Mouse (Mus musculus): ENCODE results near the gene Neurl3. TPM values are rescaled to one million over a fixed set of nuclear protein-coding genes. Genes with fewer than 3 reads are reported as not detected.

The Neurl3 gene
- polyA plus RNA-seq, 1 experiment: 66.0 TPM

DNA sequence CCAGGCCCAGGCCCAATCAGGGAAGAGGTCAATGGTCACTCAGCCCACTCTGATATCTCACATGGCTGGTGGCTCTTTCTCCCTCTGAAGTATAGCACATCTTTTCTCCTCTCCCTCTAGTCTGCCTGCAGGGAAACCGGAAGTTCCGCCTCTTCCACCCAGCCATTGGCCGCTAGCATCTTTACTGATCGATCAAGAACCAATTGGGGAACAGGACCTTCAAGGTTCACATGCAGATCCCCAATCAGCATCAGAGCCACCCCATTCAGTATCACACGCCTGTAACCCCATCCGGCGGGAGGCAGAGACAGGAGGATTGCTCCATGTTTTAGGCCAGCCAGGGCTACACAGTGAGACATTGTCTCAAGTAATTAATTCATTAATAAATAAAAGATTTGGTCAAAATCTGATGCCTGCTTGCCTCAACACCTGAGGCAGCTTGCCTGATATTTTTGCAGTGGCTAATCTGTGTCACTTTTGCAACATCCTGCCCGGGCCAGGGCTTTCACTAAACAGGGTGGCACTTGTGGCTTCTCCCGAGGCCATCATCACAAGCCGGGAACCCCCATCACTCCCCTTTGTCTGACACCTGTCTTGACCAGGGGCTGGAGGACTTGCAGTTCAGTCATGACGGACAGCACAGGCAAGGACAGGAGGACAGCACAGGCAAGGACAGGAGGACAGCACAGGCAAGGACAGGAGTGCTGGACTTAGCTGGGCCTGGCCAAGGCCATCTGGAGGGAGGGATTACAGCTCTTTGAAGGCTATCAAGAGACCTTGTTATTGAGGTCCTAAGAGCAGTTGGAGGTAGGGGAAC, 40.7 kb upstream of the Neurl3 start:
- Histone ChIP-seq H3K27ac (ENCODE audit: insufficient read depth, low read length) (no peak overlapping the region), H3K4me1 (ENCODE audit: control insufficient read depth, insufficient read depth, insufficient read length) (peaks cover 3% of the 10 kb centered on the region; the same call in 1 of the 2 replicates), H3K27me3 (ENCODE audit: control insufficient read depth, insufficient read depth, low read length) (no peaks in the 10 kb centered on the region), H3K36me3 (ENCODE audit: control insufficient read depth, insufficient read depth, low read length) (peaks cover 47% of the 10 kb centered on the region), H3K4me3 (ENCODE audit: extremely low read depth, insufficient read depth, insufficient read length) (no peak overlapping the region)
- 86% methylated on average over 11 of the region's 11 CpGs for WGBS
- TF ChIP-seq POLR2A (IDR thresholded peaks at IDR 0.05; ENCODE audit: low read depth, low read length) (no peak), CTCF (IDR thresholded peaks at IDR 0.05; ENCODE audit: extremely low read depth, insufficient read depth, insufficient read length, insufficient replicate concordance) (no peak)
- DNase-seq (ENCODE audit: low read depth in 1 of 2, low spot score in 2 of 2): no peak

DNA sequence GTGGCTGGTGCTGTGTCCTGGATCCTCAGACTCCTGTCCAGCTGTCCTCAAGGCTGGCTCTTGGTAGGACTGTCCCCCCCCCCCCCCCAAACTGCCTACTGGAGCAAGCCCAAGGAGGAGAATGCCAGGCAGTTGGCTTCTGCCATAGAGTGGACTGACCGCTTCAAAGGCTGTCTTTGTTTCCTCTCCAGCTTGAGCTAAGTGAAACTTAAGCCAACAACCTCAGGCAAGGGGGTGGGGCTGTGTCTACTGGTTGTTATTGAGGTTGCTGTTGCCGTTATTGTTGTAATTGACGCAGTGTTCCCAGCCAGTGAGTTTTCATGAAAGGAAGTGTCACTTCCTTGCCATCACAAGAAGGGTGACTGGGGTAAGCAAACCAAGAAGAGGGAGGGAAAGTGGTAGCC, 35.0 kb upstream of the Neurl3 start:
- 4% methylated on average over 3 of the region's 3 CpGs for WGBS
- no peaks in the 10 kb centered on the region for H3K27me3 ChIP-seq (ENCODE audit: control insufficient read depth, insufficient read depth, low read length)
- peaks cover 3% of the 10 kb centered on the region; the same call in 1 of the 2 replicates for H3K36me3 ChIP-seq (ENCODE audit: control insufficient read depth, insufficient read depth, low read length)

DNA sequence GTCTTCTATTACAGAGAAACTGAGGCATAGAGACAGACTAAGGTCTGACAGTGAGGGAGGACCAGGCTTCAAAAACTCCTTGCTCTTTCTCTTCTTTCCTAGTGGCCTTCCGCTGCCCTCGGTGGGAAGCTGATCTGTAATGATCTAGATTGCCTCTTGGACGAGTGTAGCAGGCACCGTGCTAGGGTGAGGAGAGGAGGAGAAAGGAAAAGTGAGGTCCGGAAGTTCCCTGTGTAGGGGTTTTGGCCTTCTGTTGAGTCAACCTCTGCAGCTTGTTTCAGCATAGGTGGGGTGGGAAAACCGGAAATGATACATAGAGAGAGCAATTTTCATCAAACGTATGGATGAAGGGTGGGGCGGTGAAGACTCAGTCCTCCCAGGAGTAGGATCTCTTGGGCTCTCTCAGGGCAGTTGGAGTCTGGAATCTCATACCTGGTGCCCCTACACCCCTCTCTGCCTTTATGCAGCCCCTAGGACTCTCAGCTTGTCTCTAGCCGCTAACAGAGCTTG, 34.5 kb upstream of the Neurl3 start:
- Histone ChIP-seq H3K27ac (ENCODE audit: insufficient read depth, low read length) (peak overlapping the region; percentile 100), H3K4me1 (ENCODE audit: control insufficient read depth, insufficient read depth, insufficient read length) (peaks cover 15% of the 10 kb centered on the region), H3K36me3 (ENCODE audit: control insufficient read depth, insufficient read depth, low read length) (peaks cover 1% of the 10 kb centered on the region; the same call in 1 of the 2 replicates), H3K4me3 (ENCODE audit: extremely low read depth, insufficient read depth, insufficient read length) (peak overlapping the region; percentile 89), H3K27me3 (ENCODE audit: control insufficient read depth, insufficient read depth, low read length) (no peaks in the 10 kb centered on the region)
- no peak for DNase-seq (ENCODE audit: low read depth in 1 of 2, low spot score in 2 of 2)
- WGBS: 14% methylated on average over 9 of the region's 9 CpGs
- TF ChIP-seq CTCF (IDR thresholded peaks at IDR 0.05; ENCODE audit: extremely low read depth, insufficient read depth, insufficient read length, insufficient replicate concordance): no peak
- TF ChIP-seq POLR2A (IDR thresholded peaks at IDR 0.05; ENCODE audit: low read depth, low read length): no peak

More for the DNA sequence above, 35.0 kb upstream of the Neurl3 start:
- peaks cover 15% of the 10 kb centered on the region for H3K4me1 ChIP-seq (ENCODE audit: control insufficient read depth, insufficient read depth, insufficient read length)
- peak overlapping the region; percentile 89 for H3K4me3 ChIP-seq (ENCODE audit: extremely low read depth, insufficient read depth, insufficient read length)
- peak; percentile 55 to 81 for DNase-seq (ENCODE audit: low read depth in 1 of 2, low spot score in 2 of 2)
- TF ChIP-seq POLR2A (IDR thresholded peaks at IDR 0.05; ENCODE audit: low read depth, low read length): no peak
- TF ChIP-seq CTCF (IDR thresholded peaks at IDR 0.05; ENCODE audit: extremely low read depth, insufficient read depth, insufficient read length, insufficient replicate concordance): no peak
- H3K27ac ChIP-seq (ENCODE audit: insufficient read depth, low read length): peak overlapping the region; percentile 100

DNA sequence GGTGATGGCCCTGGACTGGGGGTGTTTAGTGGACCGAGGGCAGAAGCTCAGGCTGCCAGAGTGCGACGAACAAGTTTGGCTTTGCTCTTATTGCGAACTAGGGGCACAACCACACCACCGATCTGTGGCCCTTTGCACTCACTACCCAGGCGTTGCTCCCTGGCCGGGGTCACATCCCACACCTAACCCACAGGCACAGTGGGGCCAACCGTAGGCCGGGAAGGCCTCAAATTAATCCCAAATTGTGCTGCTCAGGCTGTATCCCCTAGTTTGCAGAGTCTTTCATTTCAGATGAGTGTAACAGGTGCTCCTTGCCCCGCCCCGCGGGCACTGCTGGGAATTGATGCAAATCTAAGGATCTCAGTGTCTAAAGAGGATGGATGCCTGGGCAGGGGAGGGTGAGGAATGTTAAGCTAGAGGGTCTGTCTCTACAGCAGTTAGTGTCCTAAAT, 34.0 kb upstream of the Neurl3 start:
- Histone ChIP-seq H3K36me3 (ENCODE audit: control insufficient read depth, insufficient read depth, low read length) (peaks cover 1% of the 10 kb centered on the region; the same call in 1 of the 2 replicates), H3K4me1 (ENCODE audit: control insufficient read depth, insufficient read depth, insufficient read length) (peaks cover 15% of the 10 kb centered on the region), H3K27me3 (ENCODE audit: control insufficient read depth, insufficient read depth, low read length) (no peaks in the 10 kb centered on the region), H3K27ac (ENCODE audit: insufficient read depth, low read length) (peak overlapping the region; percentile 100), H3K4me3 (ENCODE audit: extremely low read depth, insufficient read depth, insufficient read length) (peak overlapping the region; percentile 89)
- DNase-seq (ENCODE audit: low read depth in 1 of 2, low spot score in 2 of 2): no peak
- no peak for TF ChIP-seq POLR2A (IDR thresholded peaks at IDR 0.05; ENCODE audit: low read depth, low read length)
- 2% methylated on average over 12 of the region's 12 CpGs for WGBS

DNA sequence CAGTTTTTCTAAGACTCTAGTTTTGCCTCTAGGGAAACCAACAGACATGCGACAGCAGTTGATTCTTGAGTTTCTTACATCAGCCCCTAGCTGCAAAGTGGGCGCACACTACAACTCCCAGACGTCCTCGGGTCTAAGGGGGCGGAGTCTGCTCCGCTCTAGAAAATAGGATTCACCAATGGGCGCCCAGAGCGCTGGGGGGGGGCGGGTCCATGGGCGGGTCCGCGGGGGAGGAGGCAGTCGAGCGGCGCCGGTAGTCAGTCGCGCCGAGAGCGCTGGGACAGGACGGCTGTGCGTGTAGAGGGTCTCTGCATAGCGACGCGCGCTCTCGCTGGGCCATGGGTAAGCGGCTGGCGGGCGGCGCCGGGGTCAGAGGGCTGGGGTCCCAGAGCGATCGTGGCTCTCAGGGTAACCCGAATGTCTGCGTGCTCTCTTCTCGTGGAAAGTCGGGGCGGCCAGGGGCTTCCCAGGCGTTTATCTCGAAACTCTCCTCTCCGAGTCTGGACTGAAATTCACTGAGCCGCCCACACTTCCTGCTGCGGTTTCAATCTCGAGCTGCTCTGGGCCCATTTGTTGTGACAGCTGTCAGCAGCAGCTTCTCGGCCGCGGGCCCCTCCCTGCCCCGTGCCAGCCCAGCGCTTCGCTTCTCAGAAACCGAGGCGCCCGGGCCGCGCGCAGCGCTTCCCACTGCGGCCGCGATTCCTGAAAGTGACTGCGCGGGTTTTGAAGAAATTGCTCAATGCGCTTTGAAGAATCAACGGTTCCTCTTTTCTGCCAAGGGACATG, 33.2 kb upstream of the Neurl3 start, which contains the start of gene Arid5a:
TSS of gene Arid5a (plus strand) at position 239 of the 786 bp plus-strand sequence.
- WGBS: 1% methylated on average over 65 of the region's 65 CpGs
- Histone ChIP-seq H3K4me1 (ENCODE audit: control insufficient read depth, insufficient read depth, insufficient read length) (peaks cover 17% of the 10 kb centered on the region), H3K4me3 (ENCODE audit: extremely low read depth, insufficient read depth, insufficient read length) (peak within 1 kb of the TSS; percentile 89), H3K36me3 (ENCODE audit: control insufficient read depth, insufficient read depth, low read length) (peaks cover under 1% of the 10 kb centered on the region; the same call in 1 of the 2 replicates), H3K27ac (ENCODE audit: insufficient read depth, low read length) (peak within 1 kb of the TSS; percentile 100), H3K27me3 (ENCODE audit: control insufficient read depth, insufficient read depth, low read length) (0 out of 2 replicates have a peak, but pooled peaks cover 3% of the 10 kb centered on the region)
- TF ChIP-seq POLR2A (IDR thresholded peaks at IDR 0.05; ENCODE audit: low read depth, low read length): peak; percentile 100
- TF ChIP-seq CTCF (IDR thresholded peaks at IDR 0.05; ENCODE audit: extremely low read depth, insufficient read depth, insufficient read length, insufficient replicate concordance): no peak
- DNase-seq (ENCODE audit: low read depth in 1 of 2, low spot score in 2 of 2): peak; percentile 88 to 91

DNA sequence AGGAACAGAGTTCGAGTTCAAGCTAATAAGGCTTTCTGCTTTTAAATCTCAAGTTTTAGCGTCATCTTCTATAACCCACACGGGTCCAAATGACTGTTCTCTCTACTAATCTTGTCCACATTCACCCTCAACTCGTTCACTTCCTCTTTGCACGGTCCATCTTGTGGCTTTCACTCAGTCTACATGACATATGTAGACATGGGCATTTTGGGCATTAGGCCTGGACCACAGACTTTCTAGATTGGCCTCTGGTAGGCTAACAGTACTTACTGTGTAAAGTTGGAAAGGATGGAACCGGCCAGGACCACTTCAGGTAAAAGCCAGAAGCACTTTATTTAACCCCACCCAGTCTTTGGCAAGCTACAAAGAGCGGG, 32.6 kb upstream of the Neurl3 start:
- Histone ChIP-seq H3K27me3 (ENCODE audit: control insufficient read depth, insufficient read depth, low read length) (0 out of 2 replicates have a peak, but pooled peaks cover 3% of the 10 kb centered on the region), H3K4me1 (ENCODE audit: control insufficient read depth, insufficient read depth, insufficient read length) (peaks cover 17% of the 10 kb centered on the region), H3K27ac (ENCODE audit: insufficient read depth, low read length) (peak overlapping the region; percentile 33; the same call in 1 of the 2 replicates), H3K4me3 (ENCODE audit: extremely low read depth, insufficient read depth, insufficient read length) (no peak overlapping the region), H3K36me3 (ENCODE audit: control insufficient read depth, insufficient read depth, low read length) (no peaks in the 10 kb centered on the region)
- TF ChIP-seq CTCF (IDR thresholded peaks at IDR 0.05; ENCODE audit: extremely low read depth, insufficient read depth, insufficient read length, insufficient replicate concordance) (no peak), POLR2A (IDR thresholded peaks at IDR 0.05; ENCODE audit: low read depth, low read length) (no peak)
- WGBS: 29% methylated on average over 7 of the region's 7 CpGs
- DNase-seq (ENCODE audit: low read depth in 1 of 2, low spot score in 2 of 2): no peak
